Mouse (Mus musculus) hindbrain, embryonic 10.5 days (tissue): ENCODE data around the gene Bnip1. TPM values are rescaled to one million over a fixed set of nuclear protein-coding genes. Genes with fewer than 3 reads are reported as not detected.

Experiments
- DNase-seq: peaks from one replicate; pipeline ENCODE4 v3.0.0-alpha.2; 2017; ENCODE audit warnings: low spot score
- H3K27ac ChIP-seq: fragments of 300-500 bp; sonication (generic); 2 replicates; pipeline ENCODE4 v1.5.1; 2016; ENCODE audit warnings: mild to moderate bottlenecking, moderate library complexity
- H3K27me3 ChIP-seq: fragments of 300-500 bp; sonication (generic); 2 replicates; pipeline ENCODE4 v1.6.1; 2016; ENCODE audit warnings: mild to moderate bottlenecking; ENCODE audit not compliant: poor library complexity, insufficient read depth, severe bottlenecking
- H3K36me3 ChIP-seq: fragments of 300-500 bp; sonication (generic); 2 replicates; pipeline ENCODE4 v1.6.1; 2016; ENCODE audit warnings: mild to moderate bottlenecking, moderate library complexity
- H3K4me1 ChIP-seq: fragments of 300-500 bp; sonication (generic); replicated peaks from 2 replicates; pipeline ENCODE4 v1.6.1; 2016; ENCODE audit warnings: mild to moderate bottlenecking
- H3K4me3 ChIP-seq: fragments of 300-500 bp; sonication (generic); 2 replicates; pipeline ENCODE4 v1.5.1; 2016; ENCODE audit warnings: mild to moderate bottlenecking, moderate library complexity
- H3K9me3 ChIP-seq: fragments of 300-500 bp; sonication (generic); 2 replicates; pipeline ENCODE4 v1.6.1; 2016; ENCODE audit warnings: mild to moderate bottlenecking, moderate library complexity
- WGBS: fragments of 180-500 bp; shearing (Covaris S2); methylation state at CpG from one replicate; pipeline ENCODE4 v1.1.7; 2016; 5-methylcytosine and 5-hydroxymethylcytosine counted together
- polyA plus RNA-seq: library from polyadenylated mRNA; unstranded; fragments of >200 nt; fragmentation: Nextera tagmentation; extraction: Ambion mirVana; gene quantifications from 2 replicates; pipeline ENCODE4 v1.2.1, GENCODE M21; 2016

Bnip1 gene
- polyA plus RNA-seq, 1 experiment from 2014 or later = 54.3 TPM

DNA sequence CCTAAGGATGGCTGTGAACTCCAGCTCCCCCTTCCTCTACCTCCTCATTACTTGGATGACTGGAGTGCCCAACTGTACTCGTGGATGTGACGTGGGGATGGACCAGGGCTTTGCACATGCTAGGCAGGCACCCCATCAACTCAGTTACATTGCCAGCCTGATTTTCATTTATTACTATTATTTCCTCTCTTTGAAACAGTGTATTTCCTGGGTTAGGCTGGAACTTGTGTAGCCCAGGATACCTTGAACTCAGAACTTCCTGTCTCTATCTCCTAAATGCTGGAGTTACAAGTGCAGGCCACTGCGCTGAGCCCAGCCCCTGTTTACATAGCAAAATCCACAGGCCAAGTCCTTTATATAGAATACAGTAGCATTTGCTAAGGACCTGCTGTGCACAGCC is 22.0 kb downstream of the Bnip1 start:
- H3K36me3 ChIP-seq = no peaks in the 10 kb centered on the region
- H3K4me3 ChIP-seq = no peak overlapping the region
- H3K9me3 ChIP-seq = no peaks in the 10 kb centered on the region
- no peak overlapping the region for H3K27ac ChIP-seq
- H3K27me3 ChIP-seq = no peaks in the 10 kb centered on the region
- H3K4me1 ChIP-seq = no peaks in the 10 kb centered on the region
- WGBS = 82% methylated on average over 3 of the region's 3 CpGs
- no peak for DNase-seq

DNA sequence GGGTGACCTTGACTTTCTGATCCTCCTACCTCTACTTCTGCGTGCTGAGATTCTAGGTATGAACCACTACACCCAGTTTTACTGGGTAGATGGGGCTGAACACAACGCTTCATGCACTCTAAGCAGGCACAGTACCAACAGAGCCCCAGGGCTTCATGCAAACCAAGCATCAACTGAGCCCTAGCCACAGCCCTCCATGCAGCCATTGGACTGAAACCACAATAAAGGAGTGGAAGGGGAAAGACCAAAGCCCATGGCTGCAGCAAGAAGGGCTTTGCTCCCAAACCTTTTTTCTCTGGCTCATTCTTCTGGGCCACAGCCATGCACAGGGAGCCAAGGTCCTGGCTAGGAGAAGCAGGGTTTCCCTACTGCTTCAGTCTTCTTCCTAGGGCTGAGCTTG is 31.7 kb downstream of the Bnip1 start:
- Histone ChIP-seq H3K4me3 (no peak overlapping the region), H3K27me3 (no peaks in the 10 kb centered on the region), H3K4me1 (no peaks in the 10 kb centered on the region), H3K36me3 (no peaks in the 10 kb centered on the region), H3K9me3 (no peaks in the 10 kb centered on the region), H3K27ac (no peak overlapping the region)
- 82% methylated on average over 2 of the region's 2 CpGs for WGBS
- no peak for DNase-seq

DNA sequence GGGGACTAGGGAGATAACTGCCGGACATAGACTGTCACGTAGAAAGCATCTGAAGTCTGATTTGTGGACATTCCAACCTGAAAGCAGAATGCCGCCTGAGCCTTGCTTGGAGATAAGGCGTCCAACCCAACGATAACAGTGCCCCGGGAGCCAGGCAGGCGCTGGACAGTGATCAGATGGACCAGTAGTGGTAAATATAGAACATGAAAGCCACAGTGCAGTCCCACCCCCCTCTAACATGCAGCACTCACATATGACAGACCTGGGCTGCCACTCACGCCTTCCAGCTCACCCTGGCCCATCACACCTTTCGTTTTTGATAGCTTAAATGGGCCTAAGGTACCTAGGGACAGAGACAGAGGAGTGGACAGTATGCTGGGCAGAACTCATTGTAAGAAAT is 32.6 kb downstream of the Bnip1 start:
- WGBS = 83% methylated on average over 9 of the region's 9 CpGs
- DNase-seq = no peak
- Histone ChIP-seq H3K9me3 (no peaks in the 10 kb centered on the region), H3K4me1 (no peaks in the 10 kb centered on the region), H3K36me3 (no peaks in the 10 kb centered on the region), H3K27me3 (no peaks in the 10 kb centered on the region), H3K4me3 (no peak overlapping the region), H3K27ac (no peak overlapping the region)

DNA sequence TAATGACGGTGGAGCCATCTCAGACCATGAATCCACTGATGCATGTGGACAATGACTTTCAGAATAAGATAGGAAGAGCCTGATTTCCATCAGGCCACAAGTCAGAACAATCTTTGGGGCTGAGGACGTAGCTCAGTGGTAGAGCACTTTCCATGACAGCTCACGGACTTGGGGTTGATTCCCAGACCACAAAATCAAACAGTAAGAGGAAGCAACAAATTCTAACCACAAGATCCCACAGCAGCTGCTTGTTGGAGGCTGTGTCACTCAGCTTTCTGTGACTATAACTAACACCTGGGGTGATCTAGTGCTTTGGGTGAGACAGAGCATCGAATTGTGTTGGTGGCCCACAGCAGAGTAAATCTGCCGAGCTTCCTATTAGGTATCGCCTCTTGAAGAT is 35.9 kb downstream of the Bnip1 start:
- Histone ChIP-seq H3K4me1 (no peaks in the 10 kb centered on the region), H3K9me3 (no peaks in the 10 kb centered on the region), H3K36me3 (no peaks in the 10 kb centered on the region), H3K4me3 (no peak overlapping the region), H3K27me3 (no peaks in the 10 kb centered on the region), H3K27ac (no peak overlapping the region)
- DNase-seq = no peak
- WGBS = 82% methylated on average over 6 of the region's 6 CpGs

GRCm38 (mm10) chr17:26817776-26818175 is 36.9 kb downstream of the Bnip1 start:
- no peaks in the 10 kb centered on the region for H3K4me1 ChIP-seq
- H3K36me3 ChIP-seq = no peaks in the 10 kb centered on the region
- H3K27me3 ChIP-seq = no peaks in the 10 kb centered on the region
- no peak for DNase-seq
- no peak overlapping the region for H3K27ac ChIP-seq
- no peaks in the 10 kb centered on the region for H3K9me3 ChIP-seq
- H3K4me3 ChIP-seq = no peak overlapping the region

GRCm38 (mm10) chr17:26826131-26826530 is 45.3 kb downstream of the Bnip1 start:
- 69% methylated on average over 17 of the region's 17 CpGs for WGBS
- Histone ChIP-seq H3K4me1 (no peaks in the 10 kb centered on the region), H3K4me3 (no peak overlapping the region), H3K9me3 (peaks cover 3% of the 10 kb centered on the region; the same call in 1 of the 2 replicates), H3K27me3 (0 out of 2 replicates have a peak, but pooled peaks cover 4% of the 10 kb centered on the region), H3K27ac (no peak overlapping the region), H3K36me3 (no peaks in the 10 kb centered on the region)
- no peak for DNase-seq

DNA sequence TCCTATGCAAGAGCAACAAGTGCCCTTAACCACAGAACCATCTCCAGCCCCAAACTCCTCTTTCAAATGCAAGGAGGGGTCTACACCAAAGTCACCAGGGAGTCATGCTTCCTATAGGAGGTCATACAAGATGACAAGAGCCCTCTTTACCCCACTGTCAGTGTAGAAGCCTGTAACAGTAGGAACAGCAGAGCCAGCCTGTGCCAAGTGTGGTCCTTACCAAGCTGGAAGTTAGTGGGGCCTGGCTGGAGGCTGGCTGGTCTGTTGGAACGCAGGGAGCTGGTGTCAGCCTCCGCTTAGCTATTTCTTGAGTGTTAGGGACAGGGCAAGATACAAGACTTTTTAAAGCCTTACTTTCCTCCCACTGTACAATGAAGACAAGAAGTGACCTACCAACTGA is 52.9 kb downstream of the Bnip1 start:
- H3K9me3 ChIP-seq = peaks cover 3% of the 10 kb centered on the region; the same call in 1 of the 2 replicates
- H3K4me3 ChIP-seq = no peak overlapping the region
- peak; percentile 1 for DNase-seq
- WGBS = 73% methylated on average over 2 of the region's 2 CpGs
- H3K4me1 ChIP-seq = peaks cover 2% of the 10 kb centered on the region; the same call in 1 of the 2 replicates
- no peak overlapping the region for H3K27ac ChIP-seq
- H3K36me3 ChIP-seq = no peaks in the 10 kb centered on the region
- peaks cover 67% of the 10 kb centered on the region for H3K27me3 ChIP-seq

DNA sequence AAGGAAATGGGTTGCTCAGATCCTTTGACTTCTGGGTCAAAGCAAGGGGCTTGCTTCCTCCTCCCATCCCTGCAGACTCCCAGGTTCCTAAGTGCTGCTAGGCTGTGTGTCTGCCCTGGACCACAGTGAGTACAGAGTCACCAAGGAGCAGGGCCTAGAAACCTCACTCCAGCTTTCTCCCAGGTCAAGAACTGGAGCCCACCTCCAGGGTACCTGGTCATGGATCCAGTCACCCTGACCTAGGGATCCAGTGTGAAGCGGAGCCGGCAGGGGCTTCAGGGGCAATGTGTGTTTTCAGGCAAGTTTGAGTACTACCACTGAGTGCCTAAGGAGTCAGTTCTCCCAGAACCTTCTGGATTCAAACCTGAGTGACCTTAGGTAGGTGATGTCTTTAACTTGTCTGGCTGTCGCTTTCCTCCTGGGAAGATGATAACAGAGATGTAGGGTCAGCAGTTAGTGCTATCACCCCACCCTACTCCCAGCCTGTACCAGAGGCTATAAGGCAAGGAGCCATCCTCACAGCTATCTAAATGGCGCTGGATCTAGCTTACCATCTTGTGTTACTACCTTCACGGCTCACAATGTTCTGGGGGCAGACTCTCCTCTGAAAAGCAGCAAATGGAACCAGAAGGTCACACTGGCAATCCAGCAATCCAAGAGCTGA is 53.6 kb downstream of the Bnip1 start:
- H3K36me3 ChIP-seq = no peaks in the 10 kb centered on the region
- peaks cover 9% of the 10 kb centered on the region for H3K4me1 ChIP-seq
- peaks cover 3% of the 10 kb centered on the region; the same call in 1 of the 2 replicates for H3K9me3 ChIP-seq
- WGBS = 70% methylated on average over 5 of the region's 5 CpGs
- no peak for DNase-seq
- H3K27ac ChIP-seq = no peak overlapping the region
- H3K4me3 ChIP-seq = no peak overlapping the region
- H3K27me3 ChIP-seq = peaks cover 74% of the 10 kb centered on the region

GRCm38 (mm10) chr17:26834966-26835755 is 54.3 kb downstream of the Bnip1 start:
- Histone ChIP-seq H3K36me3 (no peaks in the 10 kb centered on the region), H3K4me1 (peaks cover 10% of the 10 kb centered on the region), H3K27ac (no peak overlapping the region), H3K9me3 (peaks cover 3% of the 10 kb centered on the region; the same call in 1 of the 2 replicates), H3K27me3 (peaks cover 81% of the 10 kb centered on the region), H3K4me3 (no peak overlapping the region)
- no peak for DNase-seq
- 8% methylated on average over 3 of the region's 9 CpGs for WGBS

- peaks cover under 1% of the 10 kb centered on the region; the same call in 1 of the 2 replicates for H3K9me3 ChIP-seq
- DNase-seq = no peak
- H3K27ac ChIP-seq = no peak overlapping the region
- H3K4me3 ChIP-seq = no peak overlapping the region
- H3K4me1 ChIP-seq = peaks cover 12% of the 10 kb centered on the region
- 4% methylated on average over 8 of the region's 8 CpGs for WGBS
- no peaks in the 10 kb centered on the region for H3K36me3 ChIP-seq
- peaks cover 85% of the 10 kb centered on the region for H3K27me3 ChIP-seq
Observed at GRCm38 (mm10) chr17:26835956-26836355, 55.1 kb downstream of the Bnip1 start.

- Histone ChIP-seq H3K27ac (no peak overlapping the region), H3K27me3 (peaks cover 89% of the 10 kb centered on the region), H3K36me3 (no peaks in the 10 kb centered on the region), H3K9me3 (no peaks in the 10 kb centered on the region), H3K4me3 (no peak overlapping the region), H3K4me1 (peaks cover 16% of the 10 kb centered on the region)
- peak; percentile 7 for DNase-seq
- 6% methylated on average over 5 of the region's 5 CpGs for WGBS
Observed at GRCm38 (mm10) chr17:26836377-26836776, 55.5 kb downstream of the Bnip1 start.

- Histone ChIP-seq H3K4me3 (no peak overlapping the region), H3K9me3 (no peaks in the 10 kb centered on the region), H3K27me3 (peaks cover 95% of the 10 kb centered on the region), H3K27ac (no peak overlapping the region), H3K36me3 (no peaks in the 10 kb centered on the region), H3K4me1 (peaks cover 17% of the 10 kb centered on the region)
- WGBS = 4% methylated on average over 19 of the region's 19 CpGs
- no peak for DNase-seq
Observed at GRCm38 (mm10) chr17:26836786-26837545, 56.1 kb downstream of the Bnip1 start.

DNA sequence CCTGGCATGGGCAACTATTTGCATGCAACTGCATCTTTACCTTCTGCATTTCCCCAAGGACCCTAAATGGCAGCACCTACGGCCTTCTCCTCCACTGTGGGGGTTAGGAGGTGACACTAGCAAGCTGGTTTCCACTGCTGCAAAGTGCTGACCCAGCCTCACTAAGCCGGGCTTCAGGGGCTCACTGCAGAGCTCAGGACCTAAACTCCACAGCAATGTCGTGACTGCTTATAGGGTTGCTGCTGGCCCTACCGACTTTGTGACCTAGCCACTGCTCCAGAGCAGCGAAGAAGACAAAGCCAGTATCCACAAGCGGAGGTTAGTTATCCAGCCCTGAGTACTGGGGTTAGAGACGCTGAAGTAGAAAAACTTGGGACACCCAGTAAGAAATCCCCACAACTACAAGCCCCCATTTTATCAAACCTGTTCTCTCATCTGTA is 56.7 kb downstream of the Bnip1 start:
- no peak overlapping the region for H3K27ac ChIP-seq
- H3K9me3 ChIP-seq = no peaks in the 10 kb centered on the region
- H3K4me1 ChIP-seq = peaks cover 17% of the 10 kb centered on the region
- no peak for DNase-seq
- no peak overlapping the region for H3K4me3 ChIP-seq
- peaks cover 100% of the 10 kb centered on the region for H3K27me3 ChIP-seq
- WGBS = under 1% methylated on average over 7 of the region's 7 CpGs
- H3K36me3 ChIP-seq = no peaks in the 10 kb centered on the region
